Mouse (Mus musculus) megakaryocyte, embryonic 14.5 days (primary cell): ENCODE measurements around the gene Hist1h4a. TPM values are rescaled to one million over a fixed set of nuclear protein-coding genes. Genes with fewer than 3 reads are reported as not detected.
"Not testable (repeated sequence)": the region's sequence is repeated elsewhere in the genome, so short reads cannot be mapped to it uniquely, and the experiment has no call there.

Experiments used
- H3K27me3 ChIP-seq: replicated peaks from 2 replicates; pipeline ENCODE3; 2012; ENCODE audit warnings: inconsistent platforms
- H3K36me3 ChIP-seq: replicated peaks from 2 replicates; pipeline ENCODE3; 2012; ENCODE audit warnings: low read length, inconsistent platforms, mixed read lengths
- H3K4me1 ChIP-seq: 2 replicates; pipeline ENCODE4 v1.6.1; 2012; ENCODE audit warnings: inconsistent platforms
- H3K4me3 ChIP-seq: replicated peaks from 2 replicates; pipeline ENCODE3; 2012; ENCODE audit warnings: moderate library complexity, mild to moderate bottlenecking, inconsistent platforms
- H3K9me3 ChIP-seq: 2 replicates; pipeline ENCODE4 v1.6.1; 2012; ENCODE audit warnings: inconsistent platforms
- FLI1 ChIP-seq: IDR thresholded peaks from 2 replicates; pipeline ENCODE4 v1.6.1; 2012; ENCODE audit warnings: low read length, inconsistent platforms, mixed read lengths
- GATA1 ChIP-seq: IDR thresholded peaks from 3 replicates; pipeline ENCODE4 v1.6.1; 2012; ENCODE audit warnings: mixed read lengths, low read length, inconsistent platforms, borderline replicate concordance
- polyA plus RNA-seq: library from polyadenylated mRNA; stranded (reverse); fragments of >175 nt; gene quantifications from 2 replicates; pipeline ENCODE4 v1.2.3, GENCODE M21; 2012; ENCODE audit warnings: low replicate concordance; ENCODE audit not compliant: insufficient read depth

Gene Hist1h4a
- polyA plus RNA-seq, 1 experiment: 45.4 TPM

DNA sequence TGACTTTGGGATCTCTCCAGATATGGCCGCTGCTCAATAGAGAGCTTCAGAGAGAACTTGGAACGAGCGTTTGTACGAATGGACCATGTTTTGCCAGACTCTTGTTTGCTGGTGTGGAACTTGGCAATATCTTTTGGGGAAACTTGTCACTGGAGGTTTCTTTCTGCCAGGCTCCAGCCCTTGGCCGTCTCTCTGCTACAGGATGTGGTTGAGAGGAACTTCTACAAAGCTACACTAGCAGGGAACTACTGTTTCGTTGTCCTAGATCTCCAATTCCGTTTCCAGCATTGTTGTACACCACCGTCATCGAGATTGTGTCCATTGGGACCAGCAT lies 31.9 kb downstream of the Hist1h4a start:
- Histone ChIP-seq H3K9me3 (no peaks in the 10 kb centered on the region), H3K4me3 (peak overlapping the region; percentile 26), H3K36me3 (no peaks in the 10 kb centered on the region), H3K27me3 (no peaks in the 10 kb centered on the region), H3K4me1 (peaks cover 26% of the 10 kb centered on the region)
- TF ChIP-seq FLI1 (no peak), GATA1 (no peak)

GRCm38 (mm10) chr13:23728472-23729191 lies 32.4 kb downstream of the Hist1h4a start:
- H3K4me3 ChIP-seq: no peak overlapping the region
- no peaks in the 10 kb centered on the region for H3K27me3 ChIP-seq
- H3K9me3 ChIP-seq: no peaks in the 10 kb centered on the region
- H3K36me3 ChIP-seq: no peaks in the 10 kb centered on the region
- H3K4me1 ChIP-seq: peaks cover 30% of the 10 kb centered on the region
- TF ChIP-seq GATA1 (no peak), FLI1 (no peak)

DNA sequence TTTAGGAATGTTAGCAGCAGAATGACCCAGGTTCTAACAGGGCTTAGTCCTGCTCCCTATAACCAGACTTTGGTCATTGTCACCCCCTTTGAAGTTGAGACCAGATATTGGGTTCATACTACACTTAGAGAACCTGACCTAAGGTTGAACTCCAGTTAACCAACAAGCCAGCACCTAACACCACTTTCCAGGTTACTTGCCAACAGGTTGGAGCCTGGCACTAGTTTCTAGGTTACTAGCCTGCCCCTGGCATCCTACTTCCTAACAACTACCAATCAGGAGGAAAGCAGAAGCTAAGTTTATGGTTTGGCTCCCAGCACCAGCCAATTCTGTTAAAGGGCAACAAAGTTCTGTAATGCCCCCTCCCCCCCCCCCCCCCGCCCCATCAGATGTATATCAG lies 35.8 kb downstream of the Hist1h4a start:
- Histone ChIP-seq H3K4me1 (peaks cover 26% of the 10 kb centered on the region), H3K36me3 (no peaks in the 10 kb centered on the region), H3K27me3 (peaks cover 2% of the 10 kb centered on the region), H3K4me3 (no peak overlapping the region), H3K9me3 (no peaks in the 10 kb centered on the region)
- TF ChIP-seq GATA1: no peak
- no peak for TF ChIP-seq FLI1

DNA sequence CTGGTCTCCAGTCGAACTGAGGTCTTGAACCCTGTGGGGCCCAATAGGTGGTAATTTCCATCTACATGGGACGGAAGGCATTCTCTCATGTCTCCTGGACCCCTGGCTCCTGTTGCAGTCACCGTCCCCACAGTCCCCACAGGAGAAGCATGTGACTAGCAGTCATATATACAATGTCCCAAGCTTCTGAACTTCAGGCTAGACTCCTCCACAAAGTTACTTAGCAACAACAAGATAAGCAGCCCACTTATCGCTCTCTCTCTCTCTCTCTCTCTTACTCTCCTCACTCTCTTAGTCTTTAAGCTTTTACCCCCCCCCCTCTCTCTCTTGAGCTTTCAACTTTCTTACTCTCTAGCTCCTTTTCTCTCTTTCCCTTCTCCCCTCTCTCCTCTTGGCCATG lies 36.8 kb downstream of the Hist1h4a start:
- H3K4me1 ChIP-seq: peaks cover 19% of the 10 kb centered on the region
- peaks cover 2% of the 10 kb centered on the region for H3K27me3 ChIP-seq
- no peaks in the 10 kb centered on the region for H3K36me3 ChIP-seq
- no peak overlapping the region for H3K4me3 ChIP-seq
- no peaks in the 10 kb centered on the region for H3K9me3 ChIP-seq
- TF ChIP-seq GATA1: no peak
- no peak for TF ChIP-seq FLI1

- H3K4me3 ChIP-seq, H3K9me3 ChIP-seq, H3K27me3 ChIP-seq, H3K36me3 ChIP-seq: not testable (repeated sequence)
- H3K4me1 ChIP-seq: peaks cover 19% of the 10 kb centered on the region
These were observed 43.3 kb downstream of the Hist1h4a start for GRCm38 (mm10) chr13:23717593-23718245.

- Histone ChIP-seq H3K4me1 (peaks cover 22% of the 10 kb centered on the region), H3K27me3 (peaks cover 8% of the 10 kb centered on the region), H3K36me3 (no peaks in the 10 kb centered on the region), H3K4me3 (no peak overlapping the region), H3K9me3 (no peaks in the 10 kb centered on the region)
- TF ChIP-seq FLI1 (no peak), GATA1 (no peak)
These were observed 43.9 kb downstream of the Hist1h4a start for GRCm38 (mm10) chr13:23717176-23717575.

DNA sequence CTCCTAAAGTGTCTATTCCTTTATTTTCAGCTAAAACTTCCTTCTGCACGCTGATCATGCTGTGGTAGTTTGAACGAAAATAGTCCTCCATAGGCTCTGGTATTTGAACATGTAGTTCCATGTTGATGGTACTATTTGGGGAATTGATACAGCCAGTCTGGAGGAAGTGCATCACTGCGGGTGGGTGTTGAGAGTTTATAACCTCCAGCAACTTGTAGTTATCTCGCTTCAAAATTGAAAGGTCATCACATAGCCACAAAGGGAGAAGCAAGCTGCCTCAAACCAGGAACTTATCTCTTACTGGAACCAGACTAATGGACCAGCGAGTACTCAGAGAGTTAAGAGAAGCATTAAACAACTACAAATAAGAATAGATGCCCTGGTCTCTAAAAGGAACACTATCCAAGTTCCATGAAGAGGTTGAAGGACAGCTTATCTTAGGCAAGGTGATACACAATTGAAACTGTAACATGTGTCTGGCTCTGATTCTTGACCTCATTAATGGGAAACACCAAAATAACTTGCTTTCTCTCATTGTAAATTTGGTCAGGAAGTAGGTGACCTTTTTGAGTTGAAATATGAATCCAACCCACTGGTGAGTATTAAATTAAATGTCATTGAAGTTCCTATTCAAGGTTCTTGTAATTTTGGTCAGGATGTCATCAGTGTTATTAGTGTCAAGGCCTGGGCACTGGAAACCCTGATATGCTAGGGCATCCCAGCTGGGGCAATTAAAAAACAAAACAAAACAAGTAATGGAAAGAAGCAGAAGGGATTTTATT lies 44.6 kb downstream of the Hist1h4a start:
- no peaks in the 10 kb centered on the region for H3K9me3 ChIP-seq
- no peak overlapping the region for H3K4me3 ChIP-seq
- H3K36me3 ChIP-seq: no peaks in the 10 kb centered on the region
- TF ChIP-seq GATA1 (no peak), FLI1 (no peak)
- peaks cover 26% of the 10 kb centered on the region for H3K4me1 ChIP-seq
- peaks cover 14% of the 10 kb centered on the region for H3K27me3 ChIP-seq

Other genes starting within 250 kb of the Hist1h4a start
- gene Hist1h4h, start 230.2 kb downstream of the Hist1h4a start, polyA plus RNA-seq: 443 and 574 TPM in 2 replicates
- gene Hist1h2af, start 227.3 kb downstream of the Hist1h4a start, polyA plus RNA-seq: 37.2 and 163 TPM in 2 replicates
- 5.7 and 16.4 TPM in 2 replicates for gene Hist1h3g, start 225.8 kb downstream of the Hist1h4a start, polyA plus RNA-seq
- 1.4 and 2.0 TPM in 2 replicates for gene Hist1h2bh, start 217.8 kb downstream of the Hist1h4a start, polyA plus RNA-seq
- 7.0 TPM in 1 of 2 replicates, not detected in the other for gene Hist1h3f, start 217.2 kb downstream of the Hist1h4a start, polyA plus RNA-seq
- gene Hist1h4f, start 209.6 kb downstream of the Hist1h4a start, polyA plus RNA-seq: 8.9 and 30.2 TPM in 2 replicates
- gene Hist1h1d, start 208.0 kb downstream of the Hist1h4a start, polyA plus RNA-seq: 0.36 and 2.1 TPM in 2 replicates
- 17.9 and 26.5 TPM in 2 replicates for gene Hist1h3e, start 198.9 kb downstream of the Hist1h4a start, polyA plus RNA-seq
- 13.6 and 16.0 TPM in 2 replicates for gene Hist1h2ae, start 190.0 kb downstream of the Hist1h4a start, polyA plus RNA-seq
- 16.8 and 28.8 TPM in 2 replicates for gene Hist1h2bg, start 189.8 kb downstream of the Hist1h4a start, polyA plus RNA-seq
- gene Hist1h2bf, start 187.0 kb downstream of the Hist1h4a start, polyA plus RNA-seq: 7.6 and 73.0 TPM in 2 replicates
- gene Hist1h2ad, start 186.8 kb downstream of the Hist1h4a start, polyA plus RNA-seq: 9.6 TPM in 1 of 2 replicates, not detected in the other
- gene Hist1h3d, start 185.5 kb downstream of the Hist1h4a start, polyA plus RNA-seq: 4.6 and 5.9 TPM in 2 replicates
- 16.4 and 20.4 TPM in 2 replicates for gene Hist1h4d, start 179.6 kb downstream of the Hist1h4a start, polyA plus RNA-seq
- 1.1 and 1.9 TPM in 2 replicates for gene Hist1h2be, start 140.1 kb downstream of the Hist1h4a start, polyA plus RNA-seq
- 4.7 and 22.2 TPM in 2 replicates for gene Hist1h1e, start 138.7 kb downstream of the Hist1h4a start, polyA plus RNA-seq
- 3.6 and 4.7 TPM in 2 replicates for gene Hist1h2ac, start 77.3 kb downstream of the Hist1h4a start, polyA plus RNA-seq
- gene Hist1h2bc, start 77.0 kb downstream of the Hist1h4a start, polyA plus RNA-seq: 148 and 151 TPM in 2 replicates
- not detected in 2 replicates for gene Hist1h1t, start 65.4 kb downstream of the Hist1h4a start, polyA plus RNA-seq
- 4.0 and 19.8 TPM in 2 replicates for gene Hist1h4c, start 62.8 kb downstream of the Hist1h4a start, polyA plus RNA-seq
- 10.7 TPM in 1 of 2 replicates, not detected in the other for gene Hfe, start 50.4 kb downstream of the Hist1h4a start, polyA plus RNA-seq
- 353 and 402 TPM in 2 replicates for gene Hist1h1c, start 22.4 kb downstream of the Hist1h4a start, polyA plus RNA-seq
- gene Hist1h3c, start 15.6 kb downstream of the Hist1h4a start, polyA plus RNA-seq: 12.6 TPM in 1 of 2 replicates, not detected in the other
- gene Hist1h2bb, start 14.5 kb downstream of the Hist1h4a start, polyA plus RNA-seq: 7.4 TPM in 1 of 2 replicates, not detected in the other
- 16.0 and 17.5 TPM in 2 replicates for gene Hist1h2ab, start 10.1 kb downstream of the Hist1h4a start, polyA plus RNA-seq
- 9.9 and 14.5 TPM in 2 replicates for gene Hist1h3b, start 9.0 kb downstream of the Hist1h4a start, polyA plus RNA-seq
- 17.4 and 40.7 TPM in 2 replicates for gene Hist1h4b, start 4.2 kb downstream of the Hist1h4a start, polyA plus RNA-seq
- gene Hist1h3a, start 1.2 kb upstream of the Hist1h4a start, polyA plus RNA-seq: 6.6 and 7.4 TPM in 2 replicates
- gene Hist1h1a, start 2.4 kb upstream of the Hist1h4a start, polyA plus RNA-seq: 3.3 and 3.5 TPM in 2 replicates
- not detected in 2 replicates for gene Trim38, start 8.7 kb upstream of the Hist1h4a start, polyA plus RNA-seq
- gene Slc17a2, start 45.8 kb upstream of the Hist1h4a start, polyA plus RNA-seq: not detected in 2 replicates
- gene Slc17a3, start 78.2 kb upstream of the Hist1h4a start, polyA plus RNA-seq: not detected in 2 replicates
- gene Slc17a1, start 106.5 kb upstream of the Hist1h4a start, polyA plus RNA-seq: not detected in 2 replicates
- gene Slc17a4, start 153.8 kb upstream of the Hist1h4a start, polyA plus RNA-seq: not detected in 2 replicates
- gene Hist1h2ba, start 172.9 kb upstream of the Hist1h4a start, polyA plus RNA-seq: not detected in 2 replicates
- not detected in 2 replicates for gene Hist1h2aa, start 173.2 kb upstream of the Hist1h4a start, polyA plus RNA-seq
- gene Scgn, start 230.0 kb upstream of the Hist1h4a start, polyA plus RNA-seq: not detected in 2 replicates